Mouse (Mus musculus) cerebellum, postnatal 4 days (tissue): ENCODE data around the gene Ap3d1.
A peak's percentile ranks its signal among the peaks of the same experiment; 100 is the strongest.

Experiments used
- DNase-seq, 2 experiments: peaks; one replicate each; pipeline ENCODE4 v3.0.0; 2022; ENCODE audit warnings: low spot score in 2 of 2, mixed read lengths in 1 of 2

Gene Ap3d1

GRCm38 (mm10) chr10:80757717-80758116 is 15.7 kb upstream of the Ap3d1 start:
- DNase-seq, result peak in 1 of 2 experiments; percentile 41

- DNase-seq, result no peak
These were observed 14.9 kb upstream of the Ap3d1 start for GRCm38 (mm10) chr10:80756967-80757366.

DNA sequence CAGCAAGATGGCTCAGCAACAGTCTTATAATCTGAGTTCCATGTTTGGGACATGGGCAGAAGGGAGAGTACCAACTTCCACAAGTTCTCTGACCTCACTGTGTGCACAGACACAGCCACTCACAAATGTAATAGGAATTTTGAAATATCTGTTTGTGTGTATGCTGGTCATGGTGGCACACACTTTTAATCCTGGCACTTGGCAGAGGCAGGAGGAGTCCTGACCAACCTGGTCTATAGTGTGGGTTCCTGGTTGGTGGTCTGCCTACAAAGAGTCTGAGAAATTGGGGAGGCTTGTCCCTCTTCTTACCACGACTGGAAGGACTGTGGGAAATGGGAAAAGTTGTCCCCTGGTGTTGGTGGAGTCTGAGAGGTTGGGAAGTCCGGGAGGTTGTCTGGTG is 14.4 kb upstream of the Ap3d1 start:
- DNase-seq, result no peak

- DNase-seq, result no peak
These were observed 14.0 kb upstream of the Ap3d1 start for GRCm38 (mm10) chr10:80756099-80756498.

GRCm38 (mm10) chr10:80755291-80756015 is 13.4 kb upstream of the Ap3d1 start:
- DNase-seq, result no peak

DNA sequence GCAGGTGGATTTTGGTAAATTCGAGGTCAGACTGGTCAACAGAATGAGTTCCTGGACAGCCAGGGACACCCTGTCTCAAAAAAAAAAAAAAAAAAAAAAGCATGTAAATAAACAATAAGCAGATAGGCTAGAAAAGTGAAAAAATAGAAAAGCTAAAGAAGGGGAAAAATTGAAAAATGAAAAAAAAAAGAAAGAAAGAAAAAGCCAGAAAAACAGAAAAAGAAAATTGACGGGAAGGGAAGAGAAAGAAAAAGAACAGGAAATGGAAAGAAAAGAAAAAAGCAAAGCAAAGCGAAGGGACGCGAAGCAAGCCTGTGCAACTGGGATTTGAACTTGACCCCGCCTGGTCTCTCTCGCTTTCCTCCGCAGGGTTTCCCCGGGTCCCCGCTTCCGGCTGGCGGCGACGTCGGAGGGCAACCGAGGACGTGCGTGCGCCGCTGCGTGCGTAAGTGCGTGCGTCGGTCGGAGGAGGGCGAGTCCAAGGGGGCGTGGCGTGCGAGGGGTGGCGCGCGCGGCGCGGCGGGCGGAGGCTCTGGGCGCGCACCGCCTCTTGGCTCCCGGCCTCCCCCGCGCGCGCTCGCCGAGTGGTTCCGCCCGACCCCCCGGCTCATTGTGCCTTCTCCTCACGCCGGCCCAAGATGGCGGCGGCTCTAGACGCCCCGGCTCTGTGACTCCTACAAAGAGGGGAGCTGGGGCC is 12.7 kb upstream of the Ap3d1 start, which contains the start of gene Dot1l:
Dot1l (plus strand) TSS at position 613 of the 697 bp plus-strand sequence.
- DNase-seq, result peak; percentile 97 to 99

- peak in 1 of 2 experiments; percentile 60 for DNase-seq
These were observed 10.1 kb upstream of the Ap3d1 start for GRCm38 (mm10) chr10:80752079-80752625.

GRCm38 (mm10) chr10:80751188-80751832 is 9.2 kb upstream of the Ap3d1 start:
- no peak for DNase-seq

DNA sequence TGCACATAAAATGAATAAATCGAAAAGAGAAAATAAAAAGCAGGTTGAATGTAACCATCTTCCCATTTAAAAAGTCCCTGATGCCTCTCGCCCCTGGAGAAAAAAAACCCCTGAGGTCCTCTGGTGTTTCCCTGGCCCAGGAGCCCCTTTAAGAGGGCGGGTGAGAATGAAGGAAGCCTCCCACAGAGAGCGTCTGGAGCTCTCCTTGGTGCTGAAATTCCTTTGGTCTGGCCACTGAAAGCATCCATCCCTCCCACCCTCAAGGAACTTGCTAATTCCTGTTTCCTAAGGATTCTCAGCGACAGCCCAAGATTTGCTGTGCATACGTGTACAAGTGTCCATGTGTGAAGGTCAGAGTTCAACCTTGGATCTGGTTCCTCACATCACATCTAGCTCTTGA is 6.5 kb upstream of the Ap3d1 start:
- DNase-seq, result no peak

DNA sequence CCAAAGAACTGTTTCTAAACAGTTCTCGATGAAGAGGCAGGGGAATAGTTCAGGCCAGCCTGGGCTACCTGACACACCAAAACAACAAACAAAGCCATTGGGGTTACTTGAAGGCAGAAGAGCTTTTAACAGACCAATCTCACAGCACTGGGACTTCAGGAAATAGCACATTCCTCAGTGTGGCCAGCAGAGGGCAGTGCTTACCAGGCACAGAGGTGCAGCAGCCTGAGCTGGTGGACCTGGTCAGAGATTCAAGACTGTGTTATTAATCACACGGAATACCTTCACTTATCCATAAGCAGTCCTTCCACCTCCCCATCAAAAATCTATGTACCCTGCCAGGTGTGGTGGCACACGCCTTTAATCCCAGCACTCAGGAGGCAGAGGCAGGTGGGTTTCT is 5.3 kb upstream of the Ap3d1 start:
- peak; percentile 65 to 74 for DNase-seq

DNA sequence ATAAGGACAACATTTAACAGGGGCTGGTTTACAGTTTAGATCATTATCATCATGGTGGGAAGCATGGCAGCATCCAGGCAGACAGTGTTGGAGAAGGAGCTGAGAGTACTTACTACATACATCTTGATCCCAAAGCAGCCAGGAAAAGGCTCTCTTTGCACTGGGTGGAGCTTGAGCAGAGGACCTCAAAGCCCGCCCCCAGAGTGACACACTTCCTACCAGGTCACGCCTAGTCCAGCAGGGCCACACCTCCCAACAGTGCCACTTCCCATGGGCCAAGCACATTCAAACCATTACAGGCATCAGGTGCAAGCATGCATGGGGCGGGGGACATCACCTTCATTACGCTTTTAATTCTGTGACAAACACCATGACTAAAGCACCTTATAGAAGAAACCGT is 2.2 kb upstream of the Ap3d1 start:
- DNase-seq, result no peak

DNA sequence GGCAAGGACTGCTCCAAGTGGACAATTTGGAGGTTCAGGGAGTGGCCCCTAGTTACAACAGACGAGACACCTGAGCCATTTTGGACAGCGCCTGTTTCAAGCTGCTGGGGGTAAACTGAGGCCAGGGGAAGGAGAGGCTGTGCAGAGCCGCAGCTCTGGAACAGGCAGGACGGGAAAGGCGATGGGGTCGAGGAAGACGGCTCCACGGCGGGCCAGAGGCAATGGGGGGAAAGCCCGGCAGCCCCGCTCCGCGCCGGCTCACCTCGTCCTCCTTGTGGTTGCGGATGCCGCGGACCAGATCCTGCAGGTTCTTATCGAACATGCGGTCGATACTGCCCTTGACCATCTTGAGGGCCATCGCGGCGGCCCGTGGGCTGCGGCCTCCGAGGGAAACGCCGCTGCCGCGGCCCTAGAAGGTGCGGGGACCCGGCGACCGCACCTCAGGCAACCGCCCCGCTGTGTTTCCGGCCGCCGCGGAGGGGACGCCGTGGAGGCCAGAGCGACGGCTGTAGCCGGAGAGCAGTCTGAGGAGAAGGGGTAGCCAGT is 357 bp downstream of the Ap3d1 start:
- peak in 1 of 2 experiments; percentile 30 for DNase-seq

- no peak for DNase-seq
These were observed 918 bp downstream of the Ap3d1 start for GRCm38 (mm10) chr10:80741146-80741545.

GRCm38 (mm10) chr10:80738657-80739056 is 3.4 kb downstream of the Ap3d1 start:
- DNase-seq, result no peak

DNA sequence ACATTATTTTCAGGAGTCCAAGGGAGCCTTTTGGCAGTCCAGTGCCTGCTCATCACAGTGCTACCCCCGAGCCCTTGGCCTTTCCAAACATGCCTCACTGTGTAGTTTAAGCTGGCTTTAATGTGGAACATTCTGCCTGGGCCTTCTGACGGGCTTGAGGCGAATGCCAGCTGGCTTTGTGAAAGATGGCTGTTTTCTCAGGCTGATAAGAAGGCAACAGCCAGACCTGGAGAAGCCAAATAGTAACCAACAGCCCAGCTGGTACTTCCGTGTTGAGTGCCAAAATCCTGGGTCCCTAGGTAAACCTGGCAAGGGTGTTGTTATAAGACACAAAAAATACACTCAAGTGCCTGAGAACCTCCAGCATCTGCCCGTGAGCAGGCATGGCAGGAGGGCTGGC is 5.3 kb downstream of the Ap3d1 start:
- DNase-seq, result no peak

DNA sequence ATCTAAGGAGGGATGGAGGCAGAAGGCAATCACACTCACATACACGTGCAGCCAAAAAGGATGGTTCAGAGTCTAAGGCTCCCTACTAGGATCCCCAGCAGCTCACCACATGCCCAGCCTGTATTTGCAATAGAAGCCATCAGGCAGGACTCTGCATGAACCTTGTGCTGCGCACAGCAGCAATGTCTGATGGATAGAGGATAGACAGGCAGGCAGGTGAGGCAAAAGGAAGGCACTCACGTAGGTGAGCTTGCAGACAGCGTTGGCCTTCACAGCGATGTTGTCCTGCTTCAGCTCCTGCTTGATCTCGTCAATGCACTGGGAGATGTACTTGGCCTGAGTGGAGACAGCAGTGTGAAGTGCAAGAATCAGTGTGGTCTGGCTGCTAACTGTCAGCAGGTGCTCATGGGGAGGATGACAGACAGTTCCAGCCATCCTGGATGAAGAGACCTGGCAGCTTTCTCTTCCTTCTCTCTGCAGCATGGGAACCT is 9.4 kb downstream of the Ap3d1 start:
- no peak for DNase-seq

- no peak for DNase-seq
These were observed 14.5 kb downstream of the Ap3d1 start for GRCm38 (mm10) chr10:80727369-80728127.

DNA sequence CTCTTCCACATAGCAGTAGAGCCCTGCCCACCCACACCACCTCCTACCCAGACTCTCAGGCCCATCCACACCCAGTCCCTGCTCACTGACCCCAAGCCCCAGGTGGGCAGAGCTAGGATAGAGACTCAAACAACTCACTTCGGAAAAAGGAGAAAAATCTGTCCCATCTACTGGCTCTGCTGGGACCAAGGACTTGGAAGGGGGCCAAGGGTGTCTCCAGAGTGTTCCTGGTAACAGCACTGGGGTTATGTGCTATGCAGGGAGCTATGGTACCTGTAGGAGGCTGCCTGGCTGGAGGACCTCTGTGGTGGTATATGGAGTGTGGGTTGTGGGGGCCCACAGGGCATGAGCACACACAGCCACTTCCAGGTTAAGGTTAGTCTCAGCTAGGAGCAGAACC is 24.8 kb downstream of the Ap3d1 start:
- no peak for DNase-seq

GRCm38 (mm10) chr10:80710834-80711233 is 31.2 kb downstream of the Ap3d1 start:
- DNase-seq, result no peak

GRCm38 (mm10) chr10:80705479-80705878 is 36.6 kb downstream of the Ap3d1 start:
- DNase-seq, result no peak

- DNase-seq, result no peak
These were observed 37.0 kb downstream of the Ap3d1 start for GRCm38 (mm10) chr10:80705033-80705432.
